Mouse (Mus musculus) liver, embryonic 12.5 days (tissue): ENCODE data around the gene Ksr2. TPM values are rescaled to one million over a fixed set of nuclear protein-coding genes. Genes with fewer than 3 reads are reported as not detected.

ENCODE experiments used
- ATAC-seq: fragments of 200-750 bp; cut with Nextera tagmentation; 2 replicates; pipeline ENCODE4 v1.8.0; 2017; ENCODE audit warnings: moderate number of reproducible peaks, mild to moderate bottlenecking, moderate library complexity
- H3K27ac ChIP-seq: fragments of 300-500 bp; sonication (generic); 2 replicates; pipeline ENCODE4 v1.5.1; 2016; ENCODE audit warnings: mild to moderate bottlenecking
- H3K27me3 ChIP-seq: fragments of 300-500 bp; sonication (generic); replicated peaks from 2 replicates; pipeline ENCODE4 v1.6.1; 2016; ENCODE audit warnings: mild to moderate bottlenecking, moderate library complexity
- H3K36me3 ChIP-seq: fragments of 300-500 bp; sonication (generic); 2 replicates; pipeline ENCODE4 v1.6.1; 2016; ENCODE audit warnings: mild to moderate bottlenecking, moderate library complexity
- H3K4me1 ChIP-seq: fragments of 300-500 bp; sonication (generic); 2 replicates; pipeline ENCODE4 v1.6.1; 2016
- H3K4me2 ChIP-seq: fragments of 300-500 bp; sonication (generic); 2 replicates; pipeline ENCODE4 v1.6.1; 2016; ENCODE audit warnings: mild to moderate bottlenecking, moderate library complexity
- H3K4me3 ChIP-seq: fragments of 300-500 bp; sonication (generic); 2 replicates; pipeline ENCODE4 v1.5.1; 2016; ENCODE audit warnings: mild to moderate bottlenecking, moderate library complexity
- H3K9ac ChIP-seq: fragments of 300-500 bp; sonication (generic); 2 replicates; pipeline ENCODE4 v1.6.1; 2016; ENCODE audit warnings: mild to moderate bottlenecking, moderate library complexity
- H3K9me3 ChIP-seq: fragments of 300-500 bp; sonication (generic); replicated peaks from 2 replicates; pipeline ENCODE4 v1.6.1; 2016; ENCODE audit warnings: mild to moderate bottlenecking, moderate library complexity
- WGBS: fragments of 180-500 bp; shearing (Covaris S2); methylation state at CpG from one replicate; pipeline ENCODE4 v1.1.7; 2016; ENCODE audit not compliant: insufficient replicate concordance; 5-methylcytosine and 5-hydroxymethylcytosine counted together
- polyA plus RNA-seq: library from polyadenylated mRNA; unstranded; fragments of >200 nt; fragmentation: Nextera tagmentation; extraction: Ambion mirVana; gene quantifications from 2 replicates; pipeline ENCODE4 v1.2.1, GENCODE M21; 2016

Ksr2 gene
- polyA plus RNA-seq, 1 experiment from 2014 or later = not detected

GRCm38 (mm10) chr5:117651238-117651886 is 237.6 kb downstream of the Ksr2 start:
- Histone ChIP-seq H3K4me2 (no peak overlapping the region), H3K27ac (no peak overlapping the region), H3K27me3 (peaks cover 10% of the 10 kb centered on the region; the same call in 1 of the 2 replicates), H3K9me3 (no peaks in the 10 kb centered on the region), H3K36me3 (no peaks in the 10 kb centered on the region), H3K9ac (no peak overlapping the region), H3K4me3 (no peak overlapping the region), H3K4me1 (no peaks in the 10 kb centered on the region)
- no peak for ATAC-seq
- WGBS = 59% methylated on average over 14 of the region's 14 CpGs

GRCm38 (mm10) chr5:117658641-117659040 is 244.8 kb downstream of the Ksr2 start:
- no peak overlapping the region for H3K27ac ChIP-seq
- ATAC-seq = no peak
- no peaks in the 10 kb centered on the region for H3K27me3 ChIP-seq
- H3K4me1 ChIP-seq = no peaks in the 10 kb centered on the region
- no peaks in the 10 kb centered on the region for H3K36me3 ChIP-seq
- no peak overlapping the region for H3K9ac ChIP-seq
- WGBS = 40% methylated on average over 6 of the region's 6 CpGs
- H3K4me2 ChIP-seq = no peak overlapping the region
- H3K4me3 ChIP-seq = no peak overlapping the region
- H3K9me3 ChIP-seq = no peaks in the 10 kb centered on the region

GRCm38 (mm10) chr5:117659596-117659995 is 245.8 kb downstream of the Ksr2 start:
- H3K4me1 ChIP-seq = no peaks in the 10 kb centered on the region
- 66% methylated on average over 13 of the region's 13 CpGs for WGBS
- ATAC-seq = no peak
- no peak overlapping the region for H3K27ac ChIP-seq
- H3K36me3 ChIP-seq = no peaks in the 10 kb centered on the region
- no peak overlapping the region for H3K4me2 ChIP-seq
- no peaks in the 10 kb centered on the region for H3K27me3 ChIP-seq
- no peak overlapping the region for H3K4me3 ChIP-seq
- no peaks in the 10 kb centered on the region for H3K9me3 ChIP-seq
- H3K9ac ChIP-seq = no peak overlapping the region

- H3K27me3 ChIP-seq = no peaks in the 10 kb centered on the region
- H3K9ac ChIP-seq = no peak overlapping the region
- H3K4me1 ChIP-seq = no peaks in the 10 kb centered on the region
- H3K36me3 ChIP-seq = no peaks in the 10 kb centered on the region
- no peak for ATAC-seq
- no peaks in the 10 kb centered on the region for H3K9me3 ChIP-seq
- WGBS = 9% methylated on average over 9 of the region's 9 CpGs
- no peak overlapping the region for H3K4me2 ChIP-seq
- H3K4me3 ChIP-seq = no peak overlapping the region
- H3K27ac ChIP-seq = no peak overlapping the region
Measured at GRCm38 (mm10) chr5:117665181-117665580, 251.4 kb downstream of the Ksr2 start.

- H3K27ac ChIP-seq = no peak overlapping the region
- H3K9ac ChIP-seq = no peak overlapping the region
- H3K4me3 ChIP-seq = no peak overlapping the region
- no peak for ATAC-seq
- H3K4me2 ChIP-seq = no peak overlapping the region
- no peaks in the 10 kb centered on the region for H3K27me3 ChIP-seq
- no peaks in the 10 kb centered on the region for H3K9me3 ChIP-seq
- no peaks in the 10 kb centered on the region for H3K36me3 ChIP-seq
- H3K4me1 ChIP-seq = no peaks in the 10 kb centered on the region
- 64% methylated on average over 3 of the region's 4 CpGs for WGBS
Measured at GRCm38 (mm10) chr5:117667314-117667713, 253.5 kb downstream of the Ksr2 start.

- no peak overlapping the region for H3K27ac ChIP-seq
Measured at GRCm38 (mm10) chr5:117669265-117669664, 255.5 kb downstream of the Ksr2 start.

GRCm38 (mm10) chr5:117669843-117670242 is 256.0 kb downstream of the Ksr2 start:
- no peak overlapping the region for H3K27ac ChIP-seq

More at GRCm38 (mm10) chr5:117669265-117669664, 255.5 kb downstream of the Ksr2 start:
- no peaks in the 10 kb centered on the region for H3K27me3 ChIP-seq
- H3K9me3 ChIP-seq = 0 out of 2 replicates have a peak, but pooled peaks cover 3% of the 10 kb centered on the region
- 74% methylated on average over 4 of the region's 4 CpGs for WGBS
- H3K9ac ChIP-seq = no peak overlapping the region
- no peaks in the 10 kb centered on the region for H3K36me3 ChIP-seq
- no peak overlapping the region for H3K4me3 ChIP-seq
- no peak for ATAC-seq
- H3K4me2 ChIP-seq = no peak overlapping the region
- H3K4me1 ChIP-seq = no peaks in the 10 kb centered on the region

GRCm38 (mm10) chr5:117671362-117671761 is 257.6 kb downstream of the Ksr2 start:
- no peak overlapping the region for H3K4me3 ChIP-seq
- no peak for ATAC-seq
- H3K4me2 ChIP-seq = no peak overlapping the region
- H3K9ac ChIP-seq = no peak overlapping the region
- H3K27me3 ChIP-seq = no peaks in the 10 kb centered on the region
- H3K27ac ChIP-seq = no peak overlapping the region
- WGBS = 51% methylated on average over 6 of the region's 6 CpGs
- no peaks in the 10 kb centered on the region for H3K4me1 ChIP-seq
- H3K36me3 ChIP-seq = no peaks in the 10 kb centered on the region
- 0 out of 2 replicates have a peak, but pooled peaks cover 7% of the 10 kb centered on the region for H3K9me3 ChIP-seq

More at GRCm38 (mm10) chr5:117669843-117670242, 256.0 kb downstream of the Ksr2 start:
- no peak overlapping the region for H3K4me3 ChIP-seq
- H3K4me1 ChIP-seq = no peaks in the 10 kb centered on the region
- no peaks in the 10 kb centered on the region for H3K27me3 ChIP-seq
- H3K9ac ChIP-seq = no peak overlapping the region
- no peak overlapping the region for H3K4me2 ChIP-seq
- no peaks in the 10 kb centered on the region for H3K36me3 ChIP-seq
- H3K9me3 ChIP-seq = 0 out of 2 replicates have a peak, but pooled peaks cover 7% of the 10 kb centered on the region
- ATAC-seq = no peak
- WGBS = 70% methylated on average over 7 of the region's 7 CpGs

GRCm38 (mm10) chr5:117675840-117676239 is 262.0 kb downstream of the Ksr2 start:
- H3K4me2 ChIP-seq = no peak overlapping the region
- 0 out of 2 replicates have a peak, but pooled peaks cover 7% of the 10 kb centered on the region for H3K9me3 ChIP-seq
- no peak overlapping the region for H3K4me3 ChIP-seq
- H3K27me3 ChIP-seq = no peaks in the 10 kb centered on the region
- no peaks in the 10 kb centered on the region for H3K4me1 ChIP-seq
- H3K9ac ChIP-seq = no peak overlapping the region
- no peak overlapping the region for H3K27ac ChIP-seq
- no peaks in the 10 kb centered on the region for H3K36me3 ChIP-seq
- no peak for ATAC-seq
- 69% methylated on average over 8 of the region's 8 CpGs for WGBS

- no peak overlapping the region for H3K27ac ChIP-seq
- no peak for ATAC-seq
- H3K36me3 ChIP-seq = no peaks in the 10 kb centered on the region
- H3K4me3 ChIP-seq = no peak overlapping the region
- no peak overlapping the region for H3K9ac ChIP-seq
- H3K27me3 ChIP-seq = no peaks in the 10 kb centered on the region
- 0 out of 2 replicates have a peak, but pooled peaks cover 7% of the 10 kb centered on the region for H3K9me3 ChIP-seq
- WGBS = 76% methylated on average over 6 of the region's 6 CpGs
- H3K4me1 ChIP-seq = no peaks in the 10 kb centered on the region
- H3K4me2 ChIP-seq = no peak overlapping the region
Measured at GRCm38 (mm10) chr5:117677231-117677630, 263.4 kb downstream of the Ksr2 start.

- no peak for ATAC-seq
- Histone ChIP-seq H3K9ac (no peak overlapping the region), H3K27ac (no peak overlapping the region), H3K4me2 (no peak overlapping the region), H3K9me3 (0 out of 2 replicates have a peak, but pooled peaks cover 7% of the 10 kb centered on the region), H3K27me3 (no peaks in the 10 kb centered on the region), H3K4me3 (no peak overlapping the region), H3K4me1 (no peaks in the 10 kb centered on the region), H3K36me3 (no peaks in the 10 kb centered on the region)
- WGBS = 62% methylated on average over 5 of the region's 5 CpGs
Measured at GRCm38 (mm10) chr5:117678371-117678770, 264.6 kb downstream of the Ksr2 start.

- Histone ChIP-seq H3K27ac (no peak overlapping the region), H3K4me3 (no peak overlapping the region), H3K27me3 (no peaks in the 10 kb centered on the region; the same call in 1 of the 2 replicates), H3K9me3 (0 out of 2 replicates have a peak, but pooled peaks cover 5% of the 10 kb centered on the region), H3K9ac (no peak overlapping the region), H3K4me2 (no peak overlapping the region), H3K36me3 (no peaks in the 10 kb centered on the region), H3K4me1 (no peaks in the 10 kb centered on the region)
- WGBS = 73% methylated on average over 3 of the region's 3 CpGs
- no peak for ATAC-seq
Measured at GRCm38 (mm10) chr5:117682226-117682625, 268.4 kb downstream of the Ksr2 start.
